Mouse (Mus musculus) c-Kit-negative CD71-positive TER-119-positive erythroid progenitor cells, embryonic 14.5 days (primary cell): ENCODE data around the gene Myl6.
"Not testable (repeated sequence)": the region's sequence is repeated elsewhere in the genome, so short reads cannot be mapped to it uniquely, and the experiment has no call there.

Source experiments
- DNase-seq: peaks from one replicate; pipeline ENCODE4 v3.0.0-alpha.2; 2013; ENCODE audit warnings: low read depth, low spot score

The Myl6 gene

GRCm38 (mm10) chr10:128509831-128510230 is 15.9 kb upstream of the Myl6 start:
- no peak for DNase-seq

DNA sequence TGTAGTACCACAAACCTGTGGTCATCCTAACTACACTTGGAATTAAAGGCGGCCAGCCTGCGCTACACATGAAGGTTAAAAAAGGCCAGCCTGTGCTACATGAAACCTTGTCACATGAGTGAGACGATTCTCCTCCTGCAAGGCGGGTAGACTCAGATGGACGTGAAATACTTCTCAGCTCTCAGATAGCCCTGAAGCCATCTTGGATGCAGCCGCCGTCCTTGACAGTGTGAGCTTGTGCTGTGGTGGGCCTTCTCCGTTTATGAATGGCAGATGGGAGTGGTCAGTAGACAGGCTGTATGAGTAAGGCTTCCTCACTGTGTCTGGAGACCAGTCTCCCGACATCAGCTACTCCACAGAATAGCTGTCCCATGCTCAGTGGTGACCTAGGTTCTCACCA is 15.3 kb upstream of the Myl6 start:
- DNase-seq, result no peak

DNA sequence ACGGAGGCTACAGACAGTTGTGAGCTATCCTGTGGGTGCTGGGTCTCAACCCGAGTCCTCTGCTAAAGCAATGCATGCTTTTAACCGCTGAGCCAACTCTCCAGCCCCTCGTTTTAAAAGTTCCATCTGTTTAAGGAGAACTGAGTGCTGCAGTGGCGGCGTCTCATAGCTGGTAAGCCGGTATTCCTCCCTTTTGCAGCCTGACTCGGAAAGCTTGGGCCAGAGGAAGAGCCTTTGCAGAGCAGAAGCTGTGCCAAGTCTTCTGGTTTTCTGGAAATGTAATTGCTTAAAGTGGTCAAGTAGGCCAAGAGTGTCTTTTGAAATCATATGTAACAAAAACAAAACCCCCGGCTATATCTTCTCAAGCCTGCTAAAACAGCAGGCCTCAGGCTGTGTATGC is 14.3 kb upstream of the Myl6 start:
- no peak for DNase-seq

GRCm38 (mm10) chr10:128505974-128506373 is 12.0 kb upstream of the Myl6 start:
- no peak for DNase-seq

GRCm38 (mm10) chr10:128505371-128505667 is 11.4 kb upstream of the Myl6 start:
- DNase-seq, result not testable (repeated sequence)

- no peak for DNase-seq
Observed at GRCm38 (mm10) chr10:128504641-128505370, 10.9 kb upstream of the Myl6 start.

GRCm38 (mm10) chr10:128504012-128504411 is 10.1 kb upstream of the Myl6 start:
- no peak for DNase-seq

DNA sequence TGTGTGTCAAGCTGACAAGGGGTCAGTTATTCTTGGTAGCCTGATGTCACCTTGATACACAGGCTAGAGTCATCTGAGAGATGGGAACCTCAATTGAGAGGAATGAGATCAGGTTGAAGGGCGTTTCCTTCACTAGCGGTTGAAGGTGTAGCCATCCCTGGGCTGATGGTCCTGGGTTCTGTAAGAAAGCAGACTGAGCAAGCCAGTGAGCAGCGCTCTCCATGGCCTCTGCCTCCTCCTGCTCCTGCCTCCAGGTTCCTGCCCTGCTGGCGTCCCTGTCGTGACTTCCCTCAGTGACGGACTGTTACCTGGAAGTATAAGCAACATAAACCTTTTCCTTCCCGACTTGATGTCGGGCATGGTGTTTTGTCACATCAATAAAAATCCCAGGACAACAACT is 9.6 kb upstream of the Myl6 start:
- no peak for DNase-seq

DNA sequence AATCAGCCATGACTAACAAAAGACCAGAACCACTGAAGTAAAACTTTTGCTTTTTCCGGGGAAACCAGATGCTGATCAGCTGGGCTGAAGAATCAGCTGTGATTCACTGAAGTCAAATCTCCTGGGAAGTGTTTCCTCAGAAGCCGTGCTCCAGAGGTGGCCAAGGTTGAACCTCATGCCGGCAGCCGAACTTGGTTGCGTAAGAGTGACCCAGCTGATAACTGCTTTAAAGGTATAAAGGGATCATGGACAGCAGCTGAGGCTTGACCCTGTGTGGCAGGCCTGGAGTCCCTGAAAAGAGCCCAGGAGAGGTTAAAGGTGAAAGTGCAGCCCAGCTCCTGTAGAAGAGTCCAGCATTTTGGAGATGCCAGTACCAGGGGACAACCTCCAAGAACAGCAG is 8.4 kb upstream of the Myl6 start:
- no peak for DNase-seq

GRCm38 (mm10) chr10:128499116-128499671 is 5.2 kb upstream of the Myl6 start:
- DNase-seq, result no peak

- peak; percentile 83 for DNase-seq
Observed at GRCm38 (mm10) chr10:128498590-128498989, 4.6 kb upstream of the Myl6 start, which contains the start of gene Myl6b. TSS of gene Myl6b (minus strand) at chr10:128498685.

DNA sequence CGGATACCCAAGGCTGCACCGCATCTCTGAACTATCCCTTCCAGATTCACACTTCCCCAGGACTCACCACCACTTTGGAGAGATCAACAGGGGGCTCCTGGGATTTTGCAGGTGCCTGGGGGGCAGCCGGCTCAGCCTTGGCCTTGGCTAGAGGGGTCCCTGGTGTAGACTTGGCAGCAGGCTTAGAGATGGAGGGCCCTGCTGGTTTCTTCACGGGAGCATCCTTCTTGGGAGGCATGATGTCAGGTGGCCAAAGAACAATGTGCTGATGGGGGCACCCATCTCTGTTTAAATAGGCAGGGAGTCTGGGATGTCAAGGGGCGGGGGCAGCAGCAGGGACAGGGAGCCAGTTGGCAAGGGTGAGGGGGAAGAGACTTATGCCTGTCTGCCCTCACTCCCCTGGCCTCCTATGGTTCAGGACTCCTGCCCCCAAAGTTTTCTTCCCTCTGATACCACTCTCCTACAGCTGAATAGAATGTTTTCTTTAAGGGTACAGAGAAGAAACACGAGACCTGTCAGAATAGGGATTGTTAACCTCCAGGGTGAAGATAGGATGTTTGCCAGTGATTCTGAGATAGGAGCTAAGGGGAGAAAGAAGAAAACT is 3.3 kb upstream of the Myl6 start:
- DNase-seq, result no peak

GRCm38 (mm10) chr10:128496509-128497077 is 2.6 kb upstream of the Myl6 start:
- DNase-seq, result no peak

GRCm38 (mm10) chr10:128495903-128496302 is 2.0 kb upstream of the Myl6 start:
- DNase-seq, result no peak

GRCm38 (mm10) chr10:128495270-128495669 is 1.3 kb upstream of the Myl6 start:
- DNase-seq, result no peak

- DNase-seq, result no peak
Observed at GRCm38 (mm10) chr10:128494667-128495245, 811 bp upstream of the Myl6 start.

GRCm38 (mm10) chr10:128493319-128493694 is 638 bp downstream of the Myl6 start:
- DNase-seq, result peak; percentile 43

DNA sequence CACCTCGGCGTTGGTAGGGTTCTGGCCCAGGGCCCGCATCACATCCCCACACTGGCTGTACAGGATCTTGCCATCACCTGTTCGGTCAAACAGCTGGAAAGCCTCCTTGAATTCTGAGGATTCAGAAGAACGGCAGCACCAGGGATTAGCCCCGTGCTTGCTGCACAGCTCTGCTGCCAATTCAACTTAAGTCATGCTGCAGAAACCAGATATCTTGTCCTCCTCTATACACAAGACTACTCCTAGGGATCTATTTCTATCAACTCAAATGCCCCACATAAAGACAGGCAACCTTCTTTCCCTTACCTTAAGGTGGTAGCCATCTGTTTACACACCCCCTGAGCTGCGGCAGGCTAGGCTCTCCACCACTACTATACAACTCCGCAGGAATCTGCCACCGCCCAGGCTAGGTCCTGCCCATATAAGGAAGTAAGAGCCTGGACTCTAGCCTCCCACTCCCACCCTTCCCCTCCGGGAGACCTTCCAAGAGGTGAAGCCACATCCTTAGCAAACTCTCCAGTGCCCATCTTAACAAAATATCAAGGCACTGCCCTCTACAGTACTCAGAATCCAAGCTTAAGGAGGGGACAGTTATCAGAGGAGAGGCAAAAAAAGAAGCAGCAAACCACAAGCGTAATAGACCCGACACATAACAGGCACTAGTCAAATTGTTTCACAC is 1.2 kb downstream of the Myl6 start:
- DNase-seq, result no peak

- not testable (repeated sequence) for DNase-seq
Observed at GRCm38 (mm10) chr10:128492051-128492450, 1.9 kb downstream of the Myl6 start.

GRCm38 (mm10) chr10:128491495-128491894 is 2.5 kb downstream of the Myl6 start:
- no peak for DNase-seq

DNA sequence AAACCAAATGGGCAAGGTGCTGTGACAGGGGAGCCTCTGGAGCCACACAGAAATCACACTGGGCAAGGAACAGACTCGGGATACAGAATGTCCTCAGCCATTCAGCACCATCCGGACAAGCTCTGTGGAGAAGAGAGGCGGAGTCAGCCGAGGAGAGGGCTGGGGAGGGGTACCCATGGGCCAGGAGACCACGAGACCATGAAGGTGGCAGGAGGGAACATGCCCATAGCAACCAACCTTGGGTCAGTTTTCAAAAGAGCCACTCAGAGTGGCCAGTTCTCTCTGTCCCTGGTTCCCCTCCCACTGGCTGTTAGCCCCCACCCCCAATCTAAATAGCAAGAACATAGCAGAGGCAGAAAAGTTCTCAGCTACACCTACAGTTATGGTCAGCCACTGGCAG is 3.0 kb downstream of the Myl6 start:
- DNase-seq, result no peak

GRCm38 (mm10) chr10:128490232-128490631 is 3.7 kb downstream of the Myl6 start:
- no peak for DNase-seq
